Mouse (Mus musculus): ENCODE results near the gene Gm14685. TPM values are rescaled to one million over a fixed set of nuclear protein-coding genes. Genes with fewer than 3 reads are reported as not detected.
"Not testable (repeated sequence)": the region's sequence is repeated elsewhere in the genome, so short reads cannot be mapped to it uniquely, and the experiment has no call there.

Gm14685 gene
- 1 to 10 TPM; 1.8 to 2.3 TPM for total RNA-seq (2021)
- long read RNA-seq, partial matches to known transcripts: 0 of 1 reads
- long read RNA-seq, other reads (novel, unspliced or antisense): 1 of 1 reads

DNA sequence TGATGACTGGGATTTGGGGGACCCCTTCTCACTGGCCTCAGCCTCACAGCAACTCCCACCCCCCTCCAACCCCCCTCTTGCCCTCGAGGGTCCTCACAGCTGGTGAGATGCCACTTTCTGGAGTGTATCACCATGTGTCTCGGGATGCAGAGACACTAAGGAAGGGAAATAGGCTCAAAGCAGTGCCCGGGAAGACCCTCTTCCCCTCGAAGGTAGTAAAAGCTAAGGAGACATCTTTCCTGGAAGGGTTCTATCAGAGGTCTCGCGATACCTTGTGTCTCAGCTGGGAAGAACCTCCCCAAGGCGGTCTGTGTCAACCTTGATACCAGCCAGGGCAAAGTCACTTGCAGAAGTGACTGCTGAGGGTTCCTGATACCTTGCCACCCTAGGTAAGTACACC is at the start of gene Gm14685:
Gm14685 (plus strand) TSS at position 301 of the 400 bp plus-strand sequence.
- DNase-seq (ENCODE audit: low spot score in 2 of 2): not testable (repeated sequence)

GRCm38 (mm10) chrX:73082267-73083055 is 34.4 kb upstream of the Gm14685 start, which contains the start of gene Xlr4a:
Xlr4a (minus strand) TSS chrX:73082478.
- not testable (repeated sequence) for DNase-seq (ENCODE audit: low spot score in 2 of 2)

DNA sequence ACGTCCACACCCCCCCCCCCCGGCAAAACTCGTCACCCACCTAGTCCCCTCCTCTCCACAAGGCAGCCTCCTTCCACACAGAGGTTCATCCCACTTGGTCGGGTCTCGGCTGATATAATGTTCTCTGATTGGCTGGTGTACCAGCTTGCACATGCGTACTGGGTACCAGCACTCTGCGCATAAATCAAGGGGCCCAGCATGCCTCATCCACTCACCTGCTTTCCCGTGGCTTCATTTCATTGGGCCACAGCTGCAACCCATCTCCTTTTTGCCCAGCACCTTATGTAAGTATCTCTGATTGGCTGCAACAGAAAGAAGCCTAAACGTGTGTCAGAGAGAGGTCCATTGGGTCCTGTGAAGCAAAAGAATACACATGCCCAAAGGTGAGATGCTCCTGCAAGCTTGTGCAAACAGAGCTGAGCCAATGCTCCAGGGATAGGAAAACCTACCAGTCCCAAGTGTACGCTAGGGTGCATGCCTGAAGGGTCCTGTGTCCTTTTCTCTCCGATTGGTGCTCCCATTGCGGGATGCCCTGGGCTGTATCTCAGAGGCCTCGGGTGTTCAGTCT is 19.8 kb upstream of the Gm14685 start, which contains the start of gene Xlr3a:
Xlr3a (minus strand) TSS at position 155 of the 568 bp plus-strand sequence.
- not testable (repeated sequence) for DNase-seq (ENCODE audit: low spot score in 2 of 2)

DNA sequence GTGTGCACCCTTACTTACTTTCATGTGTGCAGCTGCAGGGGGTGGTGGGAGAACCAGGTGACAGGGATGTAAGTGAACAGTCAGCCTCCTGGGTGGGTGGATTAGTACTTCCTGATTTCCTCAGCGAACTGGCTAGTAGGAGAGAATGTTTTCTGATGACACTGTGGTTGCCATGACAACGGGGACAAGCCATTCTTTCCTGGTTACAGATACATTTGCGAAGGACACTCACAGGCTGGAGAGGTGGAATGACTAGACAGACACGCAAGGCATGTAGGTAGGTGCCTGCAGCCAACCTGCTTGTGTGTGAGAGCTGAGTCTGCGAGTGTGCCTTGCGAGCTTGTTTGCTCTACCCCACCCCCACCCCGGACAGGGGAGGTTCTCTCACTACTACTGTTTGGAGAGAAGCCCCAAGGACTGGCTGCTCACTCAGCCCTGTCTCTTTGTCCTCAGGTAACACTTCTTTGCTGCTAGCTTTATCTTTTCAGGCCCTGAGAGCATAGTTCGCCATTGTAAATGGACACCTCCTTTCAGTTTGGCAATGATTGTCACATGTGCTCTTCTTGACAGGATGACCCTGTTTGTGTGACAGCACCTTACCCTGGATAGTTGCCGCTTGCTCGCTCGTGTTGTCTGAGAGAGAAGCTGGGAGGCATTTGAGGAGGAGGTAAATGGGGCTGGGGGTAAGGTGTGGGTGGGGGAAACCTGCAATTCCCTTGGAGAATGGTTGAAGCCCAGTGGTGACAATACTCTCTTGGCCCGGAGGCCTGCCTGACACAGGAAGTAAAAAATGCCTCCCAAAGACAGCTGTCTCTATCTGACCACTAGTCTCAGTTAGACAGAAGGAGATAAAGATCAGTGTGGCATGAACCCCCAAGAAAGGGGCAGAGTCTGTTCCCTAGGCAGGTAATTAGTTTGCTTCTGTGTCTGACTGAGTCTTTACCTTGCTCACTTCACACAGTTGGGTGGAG is 6.3 kb downstream of the Gm14685 start:
- DNase-seq (ENCODE audit: low spot score in 2 of 2): not testable (repeated sequence)

GRCm38 (mm10) chrX:73143218-73143618 is 26.4 kb downstream of the Gm14685 start:
- DNase-seq (ENCODE audit: low spot score in 2 of 2): not testable (repeated sequence)

GRCm38 (mm10) chrX:73148496-73148895 is 31.6 kb downstream of the Gm14685 start, which contains the start of gene Xlr5b:
Xlr5b (plus strand) TSS chrX:73148796.
- not testable (repeated sequence) for DNase-seq (ENCODE audit: low spot score in 2 of 2)

- not testable (repeated sequence) for DNase-seq (ENCODE audit: low spot score in 2 of 2)
Measured at GRCm38 (mm10) chrX:73149350-73149749, 32.5 kb downstream of the Gm14685 start, which contains the start of gene DXBay18. DXBay18 (minus strand) TSS chrX:73149450.

- not testable (repeated sequence) for DNase-seq (ENCODE audit: low spot score in 2 of 2)
Measured at GRCm38 (mm10) chrX:73176889-73177288, 60.0 kb downstream of the Gm14685 start, which contains the start of gene Spin2d. Spin2d (minus strand) TSS chrX:73176989.

Other genes with a start within 250 kb of the Gm14685 start
- gene Cetn2, start 198.6 kb upstream of the Gm14685 start, total RNA-seq (2021): 10 to 100 TPM; 49.7 to 50.1 TPM
- 10 to 100 TPM; 51.7 to 52.8 TPM for gene Nsdhl, start 198.5 kb upstream of the Gm14685 start, total RNA-seq (2021)
- gene Zfp185, start 129.7 kb upstream of the Gm14685 start, total RNA-seq (2021): 1 to 10 TPM; 1.0 to 1.7 TPM
- under 1 TPM; 0.65 to 0.80 TPM for gene Pnma5, start 79.9 kb upstream of the Gm14685 start, total RNA-seq (2021)
- 10 to 100 TPM; 25.5 to 28.1 TPM for gene Pnma3, start 52.3 kb upstream of the Gm14685 start, total RNA-seq (2021)
- gene Xlr4a, start 34.6 kb upstream of the Gm14685 start, total RNA-seq (2021): under 1 TPM in 1 of 2 experiments, not detected in 1; 0.32 TPM
- gene Xlr3a, start 20.0 kb upstream of the Gm14685 start, total RNA-seq (2021): under 1 TPM; 0.62 to 0.80 TPM
- not detected for gene Xlr5b, start 31.7 kb downstream of the Gm14685 start, total RNA-seq (2021)
- 1 to 10 TPM in 1 of 2 experiments, under 1 TPM in 1; 0.48 to 2.1 TPM for gene DXBay18, start 32.4 kb downstream of the Gm14685 start, total RNA-seq (2021)
- not detected for gene Spin2d, start 59.9 kb downstream of the Gm14685 start, total RNA-seq (2021)
- 1 to 10 TPM; 4.1 to 7.0 TPM for gene Xlr3b, start 75.2 kb downstream of the Gm14685 start, total RNA-seq (2021)
- gene Xlr4b, start 97.3 kb downstream of the Gm14685 start, total RNA-seq (2021): under 1 TPM in 1 of 2 experiments, not detected in 1; 0.51 TPM
- gene F8a, start 111.2 kb downstream of the Gm14685 start, total RNA-seq (2021): 10 to 100 TPM; 13.4 to 15.2 TPM
- gene Xlr4c, start 126.1 kb downstream of the Gm14685 start, total RNA-seq (2021): not detected
- not detected for gene Xlr3c, start 148.3 kb downstream of the Gm14685 start, total RNA-seq (2021)
- not detected for gene Xlr5a, start 175.9 kb downstream of the Gm14685 start, total RNA-seq (2021)
- not detected for gene Xlr5c, start 175.9 kb downstream of the Gm14685 start, total RNA-seq (2021)
- not detected for gene Gm45015, start 219.8 kb downstream of the Gm14685 start, total RNA-seq (2021)
- 10 to 100 TPM; 12.1 to 16.1 TPM for gene Zfp275, start 225.6 kb downstream of the Gm14685 start, total RNA-seq (2021)